Mouse (Mus musculus): Measurements from ENCODE around the gene Krtap28-10.

GRCm38 (mm10) chr1:82993947-82994346 is 48.3 kb downstream of the Krtap28-10 start:
- TF ChIP-seq CTCF (conservative IDR thresholded peaks at IDR 0.05; ENCODE audit: low read length) (no peak), POU5F1 (IDR thresholded peaks at IDR 0.05; ENCODE audit: borderline replicate concordance, low read length) (no peak)

Measured in E14TG2a.4 (cell line).